Mouse (Mus musculus): Measurements from ENCODE around the gene Tnfrsf25. TPM values are rescaled to one million over a fixed set of nuclear protein-coding genes. Genes with fewer than 3 reads are reported as not detected.

The Tnfrsf25 gene
- total and polyA plus RNA-seq, 3 experiments = 1.5 TPM; not detected in 2

- Histone ChIP-seq H3K9ac (ENCODE audit: insufficient read depth, low read depth) (no peak overlapping the region), H3K27me3 (replicated peaks) (peaks cover 78% of the 10 kb centered on the region), H3K4me3 (replicated peaks in 1 of 3; ENCODE audit: low read depth in 2 of 3, low read length in 2 of 3, poor library complexity in 1 of 3) (no peak overlapping the region), H3K79me2 (replicated peaks; ENCODE audit: control insufficient read depth, extremely low read depth, insufficient read depth, poor library complexity, severe bottlenecking) (no peaks in the 10 kb centered on the region), H3K4me2 (ENCODE audit: insufficient read depth, low read depth, poor library complexity, severe bottlenecking) (no peak overlapping the region), H3K4me1 (ENCODE audit: control insufficient read depth in 1 of 2, insufficient read depth in 2 of 2) (peaks cover 10 to 13% of the 10 kb centered on the region in 2 experiments), H3K27ac (ENCODE audit: insufficient read depth, low read depth) (no peak overlapping the region), H3K36me3 (replicated peaks in 1 of 2; ENCODE audit: control insufficient read depth in 1 of 2, insufficient read depth in 1 of 2, low read length in 1 of 2) (no peaks in the 10 kb centered on the region), H3K9me3 (replicated peaks; ENCODE audit: low read length) (no peaks in the 10 kb centered on the region)
- dilution Hi-C loops (cut with MboI; ENCODE audit: extremely low pct_ligation_motif_present, extremely low pct_unique_long_range_greater_than_20kb, low sequenced_read_pairs) = no loop called here
- no peak for DNase-seq (ENCODE audit: extremely low read depth)
- TF ChIP-seq NRF1 (IDR thresholded peaks at IDR 0.05; ENCODE audit: low read depth, low read length) (no peak), TCF12 (IDR thresholded peaks at IDR 0.05; ENCODE audit: low read depth, low read length) (no peak), ZC3H11A (IDR thresholded peaks at IDR 0.05; ENCODE audit: low read depth, low read length) (no peak), SIN3A (IDR thresholded peaks at IDR 0.05; ENCODE audit: low read length) (no peak), E2F4 (IDR thresholded peaks at IDR 0.05; ENCODE audit: insufficient replicate concordance, low read depth, low read length) (no peak), ZNF384 (IDR thresholded peaks at IDR 0.05; ENCODE audit: low read depth, low read length) (no peak), POLR2AphosphoS2 (IDR thresholded peaks at IDR 0.05; ENCODE audit: low read depth, low read length) (no peak), IRF4 (IDR thresholded peaks at IDR 0.05; ENCODE audit: low read depth, low read length) (no peak), ZKSCAN1 (IDR thresholded peaks at IDR 0.05; ENCODE audit: borderline replicate concordance, low read depth, low read length) (no peak), RAD21 (IDR thresholded peaks at IDR 0.05; ENCODE audit: low read depth, low read length) (no peak), GABPA (IDR thresholded peaks at IDR 0.05; ENCODE audit: insufficient replicate concordance, low read depth, low read length) (no peak), USF2 (conservative IDR thresholded peaks at IDR 0.05; ENCODE audit: low read depth, low read length) (no peak), MXI1 (IDR thresholded peaks at IDR 0.05; ENCODE audit: low read depth, low read length) (no peak), KAT2A (IDR thresholded peaks at IDR 0.05; ENCODE audit: insufficient replicate concordance, low read length) (no peak), ELF1 (IDR thresholded peaks at IDR 0.05; ENCODE audit: low read depth, low read length) (no peak)
- in situ Hi-C loops (cut with MboI; ENCODE audit: low pct_ligation_motif_present, low pct_unique_long_range_greater_than_20kb, low sequenced_read_pairs) = loop anchor here (5.0 kb wide), 1 partner anchor 120 kb away; no protein-coding TSS in a partner anchor
Observed at GRCm38 (mm10) chr4:152096927-152097326, 18.8 kb upstream of the Tnfrsf25 start.

DNA sequence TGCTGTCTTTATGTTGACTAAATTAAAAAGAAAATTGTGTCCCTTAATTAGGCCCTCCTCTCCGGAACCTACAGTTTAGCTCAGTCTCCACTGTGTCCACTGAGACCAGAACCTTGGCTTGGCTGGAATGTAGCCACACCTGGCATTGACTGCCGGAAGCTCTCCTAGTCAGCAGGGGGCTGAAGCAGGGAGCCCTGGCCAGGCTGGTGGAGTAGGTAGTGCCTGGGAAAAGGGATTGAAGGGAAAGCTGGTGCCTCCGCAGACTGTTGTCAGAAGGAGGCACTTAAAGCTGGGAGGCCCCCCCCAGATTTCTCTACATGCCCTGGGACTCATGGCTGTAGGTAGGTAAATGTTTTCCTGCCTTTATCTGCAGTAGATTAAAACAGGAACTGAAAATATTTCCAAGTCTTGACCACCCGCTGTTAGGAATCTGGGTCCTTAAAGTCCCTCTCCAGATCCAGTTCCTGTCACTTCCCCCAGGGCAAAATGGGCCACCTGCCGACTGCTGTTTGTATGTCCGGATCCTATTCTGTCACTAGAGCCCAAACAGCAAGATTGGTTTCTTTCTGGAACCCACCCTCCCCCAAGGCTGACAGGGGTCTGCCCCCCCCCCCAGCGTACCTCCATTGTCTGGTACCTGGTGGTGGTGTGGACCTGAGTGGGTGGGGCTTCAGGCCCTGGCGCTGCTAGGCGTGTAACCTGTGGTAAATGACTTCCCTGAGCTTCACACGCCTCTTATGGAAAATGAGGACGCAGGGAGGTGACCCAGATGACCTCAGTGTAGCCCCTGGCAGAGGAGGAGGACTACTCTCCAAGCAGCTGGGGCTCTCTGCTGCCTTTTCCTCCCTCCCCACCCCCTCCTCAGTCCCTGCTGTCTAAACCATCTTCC is 17.6 kb upstream of the Tnfrsf25 start:
- in situ Hi-C loops (cut with MboI; ENCODE audit: low pct_ligation_motif_present, low pct_unique_long_range_greater_than_20kb, low sequenced_read_pairs) = loop anchor here (5.0 kb wide), 1 partner anchor 121 kb away; no protein-coding TSS in a partner anchor
- DNase-seq (ENCODE audit: extremely low read depth) = no peak

More for the DNA sequence above, 17.6 kb upstream of the Tnfrsf25 start:
- no peaks in the 10 kb centered on the region for H3K9me3 ChIP-seq (replicated peaks; ENCODE audit: low read length)
- TF ChIP-seq ZC3H11A (IDR thresholded peaks at IDR 0.05; ENCODE audit: low read depth, low read length) (no peak), TBP (conservative IDR thresholded peaks at IDR 0.05; ENCODE audit: low read depth, low read length) (no peak), E2F4 (IDR thresholded peaks at IDR 0.05; ENCODE audit: insufficient replicate concordance, low read depth, low read length) (no peak), SIN3A (IDR thresholded peaks at IDR 0.05; ENCODE audit: low read length) (no peak), TCF12 (IDR thresholded peaks at IDR 0.05; ENCODE audit: low read depth, low read length) (no peak), IRF4 (IDR thresholded peaks at IDR 0.05; ENCODE audit: low read depth, low read length) (no peak)
- H3K4me3 ChIP-seq (replicated peaks in 1 of 3; ENCODE audit: low read depth in 2 of 3, low read length in 2 of 3, poor library complexity in 1 of 3) = no peak overlapping the region
- H3K27ac ChIP-seq (ENCODE audit: insufficient read depth, low read depth) = no peak overlapping the region
- H3K79me2 ChIP-seq (replicated peaks; ENCODE audit: control insufficient read depth, extremely low read depth, insufficient read depth, poor library complexity, severe bottlenecking) = no peaks in the 10 kb centered on the region
- dilution Hi-C loops (cut with MboI; ENCODE audit: extremely low pct_ligation_motif_present, extremely low pct_unique_long_range_greater_than_20kb, low sequenced_read_pairs) = no loop called here
- H3K27me3 ChIP-seq (replicated peaks) = peaks cover 73% of the 10 kb centered on the region
- H3K36me3 ChIP-seq (replicated peaks in 1 of 2; ENCODE audit: control insufficient read depth in 1 of 2, insufficient read depth in 1 of 2, low read length in 1 of 2) = no peaks in the 10 kb centered on the region
- no peak overlapping the region for H3K4me2 ChIP-seq (ENCODE audit: insufficient read depth, low read depth, poor library complexity, severe bottlenecking)
- H3K9ac ChIP-seq (ENCODE audit: insufficient read depth, low read depth) = no peak overlapping the region
- H3K4me1 ChIP-seq (ENCODE audit: control insufficient read depth in 1 of 2, insufficient read depth in 2 of 2) = peaks cover 0 to 2% of the 10 kb centered on the region in 2 experiments; a peak in 2 of 4 replicates
